Mouse (Mus musculus): ENCODE data around the gene Samd14.

DNA sequence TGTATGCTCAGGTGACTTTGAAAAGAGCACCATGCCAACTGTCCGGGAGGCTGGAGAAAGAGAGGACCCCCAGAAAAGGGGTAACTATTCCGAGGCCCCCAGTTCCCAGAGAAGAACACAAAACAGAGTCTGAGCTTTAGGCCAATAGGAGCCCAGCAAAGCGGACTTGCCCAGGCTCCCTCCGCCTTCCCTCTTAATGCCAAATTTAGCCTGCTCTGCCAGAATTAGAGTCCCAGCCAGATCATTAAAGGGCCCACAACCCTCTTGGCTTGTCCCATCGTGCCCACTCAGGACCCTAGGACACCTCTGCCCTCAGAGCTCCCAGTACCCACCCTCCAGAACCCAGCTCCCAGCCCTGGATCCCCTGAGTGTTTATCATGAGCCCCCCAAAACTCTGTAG is 36.8 kb upstream of the Samd14 start:
- no peak for TF ChIP-seq EP300 (IDR thresholded peaks at IDR 0.05)
- TF ChIP-seq CTCF (IDR thresholded peaks at IDR 0.05), result no peak

Data from lung, postnatal 0 days (tissue).